Mouse (Mus musculus): ENCODE measurements at regions not wholly inside any gene's neighbourhood (a gene's known extent, or its start where the extent isn't known, plus 50 kb on each side); places are given as distances from the start of the nearest gene placed in this dataset.

- no peak for TF ChIP-seq POLR2A (IDR thresholded peaks at IDR 0.05; ENCODE audit: control insufficient read depth, extremely low read depth, insufficient read depth, low read length, poor library complexity)
- no peak for TF ChIP-seq CTCF (IDR thresholded peaks at IDR 0.05; ENCODE audit: borderline replicate concordance, control insufficient read depth, extremely low read depth, insufficient read depth, low read length, poor library complexity)
Measured at GRCm38 (mm10) chr2:78803543-78803942, 64.4 kb upstream of the Ube2e3 start.

All from thymus, adult 2 months (tissue).